Mouse (Mus musculus) thymus, adult 2 months (tissue): ENCODE measurements around the gene Gpsm3.

Experiments used
- CTCF ChIP-seq: fragments of 200-500 bp; IDR thresholded peaks from 2 replicates; pipeline ENCODE4 v1.5.1; 2012; ENCODE audit warnings: mild to moderate bottlenecking, control low read depth, low read length, moderate library complexity, borderline replicate concordance; ENCODE audit not compliant: control insufficient read depth, poor library complexity, insufficient read depth; ENCODE audit errors: extremely low read depth
- POLR2A ChIP-seq: fragments of 200-500 bp; IDR thresholded peaks from 2 replicates; pipeline ENCODE4 v1.6.1; 2012; ENCODE audit warnings: mild to moderate bottlenecking, low read length, control low read depth, moderate library complexity; ENCODE audit not compliant: control insufficient read depth, poor library complexity, insufficient read depth; ENCODE audit errors: extremely low read depth

DNA sequence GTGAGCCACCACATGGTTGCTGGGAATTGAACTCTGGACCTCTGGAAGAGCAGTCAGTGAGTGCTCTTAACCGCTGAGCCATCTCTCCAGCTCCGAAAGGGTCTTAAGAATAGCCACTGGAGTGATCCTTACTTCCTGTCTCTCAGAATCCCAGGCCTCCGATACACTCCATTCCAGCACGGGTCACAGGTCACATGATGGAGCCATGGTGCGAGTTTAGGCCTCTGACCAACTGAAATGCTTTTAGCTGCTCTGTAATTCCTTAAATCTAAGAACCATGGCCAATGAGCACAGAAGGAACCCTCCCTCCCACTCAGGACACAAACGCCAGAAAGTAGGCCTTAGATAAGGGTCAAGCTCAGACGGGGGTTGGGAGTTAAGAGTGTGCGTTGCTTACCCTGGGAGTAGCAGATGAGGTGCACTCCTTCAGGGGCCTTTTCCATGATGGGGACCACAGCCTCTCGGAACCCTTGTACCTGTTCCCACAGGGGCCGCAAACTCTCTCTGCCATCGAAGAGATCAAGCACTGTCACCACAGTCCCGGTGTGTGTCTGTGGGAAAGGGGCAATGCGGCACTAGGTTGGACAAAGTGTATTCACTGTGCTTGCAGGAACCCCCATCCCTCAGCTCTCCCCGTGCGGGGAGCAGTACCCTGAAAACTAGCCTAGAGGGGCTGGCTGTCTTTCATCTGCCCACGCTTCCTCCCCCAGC, 36.6 kb downstream of the Gpsm3 start:
- no peak for TF ChIP-seq POLR2A
- TF ChIP-seq CTCF = no peak
